Mouse (Mus musculus) liver, postnatal 0 days (tissue): ENCODE data around the gene Scel.

Experiments
- CTCF ChIP-seq: sonication (generic); IDR thresholded peaks from 2 replicates; pipeline ENCODE4 v1.5.1; 2016; ENCODE audit warnings: antibody characterized with exemption, low read depth
- EP300 ChIP-seq: IDR thresholded peaks from 2 replicates; pipeline ENCODE4 v1.6.1; 2016; ENCODE audit warnings: antibody characterized with exemption, low read depth, mild to moderate bottlenecking

GRCm38 (mm10) chr14:103595870-103596269 is 82.7 kb downstream of the Scel start:
- TF ChIP-seq CTCF (no peak), EP300 (no peak)
